Mouse (Mus musculus) small intestine, adult 10 weeks (tissue): ENCODE results near the gene Olfr631. TPM values are rescaled to one million over a fixed set of nuclear protein-coding genes. Genes with fewer than 3 reads are reported as not detected.

ENCODE experiments used
- polyA plus RNA-seq: library from polyadenylated mRNA; stranded (reverse); fragments of 350-450 nt; fragmentation: Illumina TruSeq; extraction: RNeasy Lipid Tissue Mini Kit (QIAGEN cat#74804); gene quantifications from one replicate; pipeline ENCODE4 v1.2.3, GENCODE M21; 2014; ENCODE audit warnings: low replicate concordance

Olfr631 gene
- not detected for polyA plus RNA-seq

GRCm38 (mm10) chr7:103928525-103928924 lies at the start of gene Olfr631:
TSS of gene Olfr631 (plus strand) at chr7:103928825.

GRCm38 (mm10) chr7:103886152-103886551 lies 42.5 kb upstream of the Olfr631 start, which contains the start of gene Olfr66:
TSS of gene Olfr66 (minus strand) at chr7:103886252.

GRCm38 (mm10) chr7:103894385-103894784 lies 34.2 kb upstream of the Olfr631 start, which contains the start of gene Olfr64:
TSS of gene Olfr64 (minus strand) at chr7:103894485.

GRCm38 (mm10) chr7:103903187-103903586 lies 25.4 kb upstream of the Olfr631 start, which contains the start of gene Olfr65:
TSS of gene Olfr65 (plus strand) at chr7:103903487.

GRCm38 (mm10) chr7:103934264-103934663 lies 5.6 kb downstream of the Olfr631 start, which contains the start of gene Olfr632:
TSS of gene Olfr632 (plus strand) at chr7:103934347.

GRCm38 (mm10) chr7:103944137-103944536 lies 15.5 kb downstream of the Olfr631 start, which contains the start of gene Olfr633:
TSS of gene Olfr633 (plus strand) at chr7:103944437.

DNA sequence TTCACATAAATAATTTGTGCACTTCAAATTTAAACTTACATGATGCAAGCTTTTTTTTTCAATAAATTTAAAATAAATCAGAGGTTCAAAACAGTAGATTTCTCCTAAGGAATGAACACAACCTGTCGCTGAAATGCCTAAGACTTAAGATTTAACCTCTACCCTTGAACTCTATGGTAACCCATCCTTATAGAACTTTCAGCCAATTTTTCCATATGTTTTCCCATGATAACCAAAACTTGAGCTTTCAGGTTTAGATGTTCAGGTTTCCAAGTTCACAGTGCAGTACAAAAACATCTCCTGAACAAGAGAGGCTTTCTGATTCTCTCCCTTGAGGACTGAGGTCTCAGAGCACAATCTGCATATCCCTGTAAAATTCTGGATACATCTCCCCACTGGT lies 42.2 kb downstream of the Olfr631 start, which contains the start of gene Olfr635:
Gene Olfr635, plus strand, starts transcription at position 301 of the 400 bp plus-strand sequence.

Other genes with a start within 250 kb of the Olfr631 start
- gene Olfr625-ps1, start 246.1 kb upstream of the Olfr631 start, polyA plus RNA-seq: not detected
- not detected for gene Olfr243, start 214.2 kb upstream of the Olfr631 start, polyA plus RNA-seq
- gene Olfr628, start 198.5 kb upstream of the Olfr631 start, polyA plus RNA-seq: not detected
- not detected for gene Olfr629, start 183.9 kb upstream of the Olfr631 start, polyA plus RNA-seq
- not detected for gene Olfr630, start 171.5 kb upstream of the Olfr631 start, polyA plus RNA-seq
- not detected for gene Olfr69, start 157.2 kb upstream of the Olfr631 start, polyA plus RNA-seq
- gene Olfr68, start 149.1 kb upstream of the Olfr631 start, polyA plus RNA-seq: not detected
- gene Olfr67, start 137.0 kb upstream of the Olfr631 start, polyA plus RNA-seq: not detected
- 1.4 TPM for gene Hbb-bt, start 114.8 kb upstream of the Olfr631 start, polyA plus RNA-seq
- gene Hbb-bs, start 100.7 kb upstream of the Olfr631 start, polyA plus RNA-seq: 17.2 TPM
- not detected for gene Hbb-bh2, start 88.3 kb upstream of the Olfr631 start, polyA plus RNA-seq
- gene Hbb-bh1, start 85.7 kb upstream of the Olfr631 start, polyA plus RNA-seq: not detected
- gene Hbb-y, start 75.6 kb upstream of the Olfr631 start, polyA plus RNA-seq: not detected
- gene Olfr66, start 42.6 kb upstream of the Olfr631 start, polyA plus RNA-seq: not detected
- gene Olfr64, start 34.3 kb upstream of the Olfr631 start, polyA plus RNA-seq: not detected
- not detected for gene Olfr65, start 25.3 kb upstream of the Olfr631 start, polyA plus RNA-seq
- not detected for gene Olfr632, start 5.5 kb downstream of the Olfr631 start, polyA plus RNA-seq
- not detected for gene Olfr633, start 15.6 kb downstream of the Olfr631 start, polyA plus RNA-seq
- gene Olfr635, start 42.3 kb downstream of the Olfr631 start, polyA plus RNA-seq: not detected
- gene Olfr638, start 69.9 kb downstream of the Olfr631 start, polyA plus RNA-seq: not detected
- gene Olfr639, start 88.5 kb downstream of the Olfr631 start, polyA plus RNA-seq: not detected
- gene Olfr640, start 96.7 kb downstream of the Olfr631 start, polyA plus RNA-seq: not detected
- gene Olfr641, start 106.6 kb downstream of the Olfr631 start, polyA plus RNA-seq: not detected
- gene Olfr642, start 123.8 kb downstream of the Olfr631 start, polyA plus RNA-seq: not detected
- gene 4930516K23Rik, start 132.6 kb downstream of the Olfr631 start, polyA plus RNA-seq: not detected
- gene Olfr644, start 143.0 kb downstream of the Olfr631 start, polyA plus RNA-seq: not detected
- not detected for gene Olfr645, start 156.6 kb downstream of the Olfr631 start, polyA plus RNA-seq
- gene Olfr646, start 176.0 kb downstream of the Olfr631 start, polyA plus RNA-seq: not detected
- gene Ubqln5, start 201.0 kb downstream of the Olfr631 start, polyA plus RNA-seq: not detected
- gene Olfr643, start 208.6 kb downstream of the Olfr631 start, polyA plus RNA-seq: not detected
- gene Ubqln3, start 214.5 kb downstream of the Olfr631 start, polyA plus RNA-seq: not detected
- gene Ubqlnl, start 221.7 kb downstream of the Olfr631 start, polyA plus RNA-seq: not detected
- gene Olfm5, start 236.0 kb downstream of the Olfr631 start, polyA plus RNA-seq: not detected